Mouse (Mus musculus): ENCODE measurements around the gene Ybx2.
A peak's percentile ranks its signal among the peaks of the same experiment; 100 is the strongest.
"Not testable (repeated sequence)": the region's sequence is repeated elsewhere in the genome, so short reads cannot be mapped to it uniquely, and the experiment has no call there.

Gene Ybx2

GRCm38 (mm10) chr11:69934681-69935080 lies 915 bp upstream of the Ybx2 start:
- no peak for DNase-seq (ENCODE audit: low spot score)

- no peak for DNase-seq (ENCODE audit: low spot score)
These were observed 560 bp downstream of the Ybx2 start for GRCm38 (mm10) chr11:69936156-69936555.

GRCm38 (mm10) chr11:69936714-69937347 lies 1.2 kb downstream of the Ybx2 start:
- no peak for DNase-seq (ENCODE audit: low spot score)

- no peak for DNase-seq (ENCODE audit: low spot score)
These were observed 1.8 kb downstream of the Ybx2 start for GRCm38 (mm10) chr11:69937385-69937784.

- no peak for DNase-seq (ENCODE audit: low spot score)
These were observed 2.2 kb downstream of the Ybx2 start for GRCm38 (mm10) chr11:69937834-69938233.

- DNase-seq (ENCODE audit: low spot score), result no peak
These were observed 2.9 kb downstream of the Ybx2 start for GRCm38 (mm10) chr11:69938401-69938979.

- no peak for DNase-seq (ENCODE audit: low spot score)
These were observed 3.6 kb downstream of the Ybx2 start for GRCm38 (mm10) chr11:69939181-69939580.

GRCm38 (mm10) chr11:69939731-69940130 lies 4.1 kb downstream of the Ybx2 start:
- DNase-seq (ENCODE audit: low spot score), result no peak

GRCm38 (mm10) chr11:69940962-69941361 lies 5.4 kb downstream of the Ybx2 start:
- DNase-seq (ENCODE audit: low spot score), result no peak

GRCm38 (mm10) chr11:69945216-69945615 lies 9.6 kb downstream of the Ybx2 start:
- DNase-seq (ENCODE audit: low spot score), result no peak

- no peak for DNase-seq (ENCODE audit: low spot score)
These were observed 10.6 kb downstream of the Ybx2 start for GRCm38 (mm10) chr11:69945997-69946891.

GRCm38 (mm10) chr11:69947337-69948065 lies 11.9 kb downstream of the Ybx2 start:
- no peak for DNase-seq (ENCODE audit: low spot score)

- DNase-seq (ENCODE audit: low spot score), result peak; percentile 88
These were observed 12.6 kb downstream of the Ybx2 start, which contains the start of gene Slc2a4 for GRCm38 (mm10) chr11:69948066-69948762. Slc2a4 (minus strand) TSS chr11:69948188.

- DNase-seq (ENCODE audit: low spot score), result peak; percentile 90
These were observed 13.2 kb downstream of the Ybx2 start for GRCm38 (mm10) chr11:69948763-69949150.

GRCm38 (mm10) chr11:69950807-69951459 lies 15.3 kb downstream of the Ybx2 start:
- DNase-seq (ENCODE audit: low spot score), result no peak

GRCm38 (mm10) chr11:69952274-69952673 lies 16.7 kb downstream of the Ybx2 start:
- DNase-seq (ENCODE audit: low spot score), result no peak

GRCm38 (mm10) chr11:69953267-69953915 lies 17.8 kb downstream of the Ybx2 start:
- no peak for DNase-seq (ENCODE audit: low spot score)

- DNase-seq (ENCODE audit: low spot score), result not testable (repeated sequence)
These were observed 20.0 kb downstream of the Ybx2 start for GRCm38 (mm10) chr11:69955618-69956017.

GRCm38 (mm10) chr11:69956218-69956617 lies 20.6 kb downstream of the Ybx2 start:
- no peak for DNase-seq (ENCODE audit: low spot score)

- DNase-seq (ENCODE audit: low spot score), result no peak
These were observed 25.0 kb downstream of the Ybx2 start for GRCm38 (mm10) chr11:69960616-69961015.

GRCm38 (mm10) chr11:69961841-69962240 lies 26.2 kb downstream of the Ybx2 start:
- no peak for DNase-seq (ENCODE audit: low spot score)
